Mouse (Mus musculus) small intestine, adult 2 months (tissue): ENCODE data around the gene Pik3r5.

Source experiments
- CTCF ChIP-seq: fragments of 200-500 bp; IDR thresholded peaks from 2 replicates; pipeline ENCODE4 v1.5.1; 2012; ENCODE audit warnings: low read depth, mild to moderate bottlenecking, control low read depth, inconsistent platforms, low read length, moderate library complexity, mixed read lengths; ENCODE audit not compliant: insufficient replicate concordance, insufficient read length; ENCODE audit errors: extremely low read depth
- POLR2A ChIP-seq: fragments of 200-500 bp; IDR thresholded peaks from 2 replicates; pipeline ENCODE4 v1.6.1; 2012; ENCODE audit warnings: low read depth, mild to moderate bottlenecking, control low read depth, inconsistent platforms, low read length, moderate library complexity

DNA sequence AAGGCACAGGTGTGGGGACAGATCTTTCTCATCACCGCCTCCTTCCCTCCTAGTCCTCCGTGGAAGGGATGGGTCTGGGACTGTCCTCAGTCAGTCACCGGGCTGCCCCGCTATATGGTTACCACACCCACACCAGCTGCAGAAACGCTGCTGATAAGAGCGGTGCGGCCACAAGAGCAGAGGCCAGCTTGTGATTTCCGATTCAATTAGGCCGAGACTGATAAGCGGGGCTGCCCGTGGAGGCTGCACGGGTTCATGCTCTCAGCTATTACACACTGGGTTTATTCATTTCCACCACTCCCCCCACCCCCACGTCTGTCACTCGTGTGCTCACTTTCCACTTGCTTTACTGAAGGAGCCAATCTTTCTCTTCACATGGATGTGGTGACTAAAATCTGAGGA is 69.0 kb downstream of the Pik3r5 start:
- TF ChIP-seq CTCF (no peak), POLR2A (no peak)
